Mouse (Mus musculus): ENCODE data around the gene Arl10.

- TF ChIP-seq CTCF (IDR thresholded peaks at IDR 0.05; ENCODE audit: borderline replicate concordance, insufficient read depth, low read depth, low read length): no peak
- no peak for TF ChIP-seq POLR2A (IDR thresholded peaks at IDR 0.05; ENCODE audit: borderline replicate concordance, insufficient read depth, low read length)
Observed at GRCm38 (mm10) chr13:54548036-54548435, 26.8 kb upstream of the Arl10 start.

Data from cerebellum, adult 2 months (tissue).